Mouse (Mus musculus): ENCODE measurements around the gene Clec14a. TPM values are rescaled to one million over a fixed set of nuclear protein-coding genes. Genes with fewer than 3 reads are reported as not detected.
"Not testable (repeated sequence)": the region's sequence is repeated elsewhere in the genome, so short reads cannot be mapped to it uniquely, and the experiment has no call there.

The Clec14a gene
- 7.9 and 8.0 TPM in 2 replicates for polyA plus RNA-seq (2015; fragmentation: Nextera tagmentation; extraction: Ambion mirVana)

DNA sequence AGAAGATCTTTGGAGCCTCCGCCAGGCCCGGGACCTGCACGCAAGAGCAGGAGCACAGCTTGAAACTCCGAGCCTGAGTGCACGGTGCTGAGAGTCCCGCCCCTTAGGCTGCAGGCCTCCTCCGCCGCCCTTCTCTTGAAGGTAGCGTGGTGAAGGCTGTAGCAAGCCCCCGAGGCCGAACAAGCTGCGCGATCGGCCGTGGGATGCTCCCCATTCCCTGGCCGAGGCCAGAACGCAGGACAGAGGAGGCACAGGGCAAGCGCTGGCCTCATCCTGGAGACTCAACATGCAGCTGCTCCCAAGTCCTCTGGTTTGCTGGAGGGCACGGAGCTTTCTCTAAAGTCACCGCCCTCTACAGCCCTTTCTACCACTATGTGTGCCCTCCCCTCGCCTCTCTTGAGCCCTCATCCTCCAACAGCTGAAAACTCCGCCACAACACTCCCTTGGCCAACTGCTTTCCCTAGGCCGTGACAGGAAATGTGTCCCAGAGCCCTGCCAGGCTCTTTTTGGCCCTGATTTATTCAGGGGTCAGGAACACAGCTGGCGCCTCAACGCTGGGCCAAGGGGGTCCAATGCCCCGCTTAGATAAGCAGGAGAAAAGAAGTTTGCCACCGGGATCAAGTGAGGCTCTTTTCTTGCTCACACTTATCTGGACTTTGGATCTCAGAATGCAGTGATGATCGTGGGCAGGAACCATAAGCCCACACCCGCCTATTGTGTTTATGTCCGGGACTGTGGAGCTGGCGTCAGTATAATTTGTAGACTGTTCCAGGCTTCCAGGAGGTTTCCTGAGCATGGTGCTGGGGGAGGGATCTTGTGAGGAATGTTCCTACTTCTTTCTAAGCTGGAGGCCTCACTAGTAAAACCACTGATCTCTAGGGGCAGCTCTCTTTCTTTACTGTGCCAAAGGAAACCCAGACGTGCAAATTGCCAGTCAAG, at the start of gene Clec14a:
Gene Clec14a (minus strand): TSS at position 728 of the 939 bp plus-strand sequence.
- peak; percentile 89 for ATAC-seq
- 9% methylated on average over 32 of the region's 32 CpGs for WGBS
- no peaks in the 10 kb centered on the region for H3K36me3 ChIP-seq (ENCODE audit: control insufficient read depth, insufficient read depth, low read length)

DNA sequence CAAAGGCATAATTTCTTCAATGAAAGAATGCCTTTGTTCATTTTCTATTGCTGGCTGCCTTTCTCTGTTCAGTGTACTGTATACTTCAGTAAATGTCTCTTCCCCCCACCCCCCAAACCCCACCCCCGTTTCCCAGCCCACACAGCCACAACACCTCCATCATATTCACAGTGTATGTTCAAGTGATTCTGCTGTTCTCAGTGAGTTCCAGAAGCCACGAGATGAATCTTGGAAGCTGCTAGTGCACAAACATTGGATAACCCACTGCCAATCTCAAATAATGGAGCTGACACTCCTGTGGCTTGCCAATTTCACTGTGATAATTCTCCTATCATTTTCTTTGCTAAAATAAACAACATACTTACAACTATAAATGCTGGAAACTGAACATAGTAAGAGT, 38.7 kb upstream of the Clec14a start:
- Histone ChIP-seq H3K9me3 (ENCODE audit: control insufficient read depth, low read length) (no peaks in the 10 kb centered on the region), H3K27me3 (replicated peaks; ENCODE audit: control insufficient read depth, insufficient read depth, low read length) (no peaks in the 10 kb centered on the region), H3K9ac (ENCODE audit: low read depth, low read length) (no peak overlapping the region), H3K4me2 (ENCODE audit: low read depth, low read length) (no peak overlapping the region), H3K4me1 (ENCODE audit: control insufficient read depth, insufficient read depth, low read length) (no peaks in the 10 kb centered on the region), H3K4me3 (ENCODE audit: low read length) (no peak overlapping the region), H3K27ac (ENCODE audit: low read length) (no peak overlapping the region), H3K36me3 (ENCODE audit: control insufficient read depth, insufficient read depth, low read length) (no peaks in the 10 kb centered on the region)
- WGBS: 68% methylated on average over 2 of the region's 2 CpGs
- ATAC-seq: no peak

More for the DNA sequence above, at the start of gene Clec14a:
- Histone ChIP-seq H3K27me3 (replicated peaks; ENCODE audit: control insufficient read depth, insufficient read depth, low read length) (no peaks in the 10 kb centered on the region; the same call in 1 of the 2 replicates), H3K4me1 (ENCODE audit: control insufficient read depth, insufficient read depth, low read length) (peaks cover 16% of the 10 kb centered on the region), H3K4me3 (ENCODE audit: low read length) (peak within 1 kb of the TSS; percentile 51), H3K9ac (ENCODE audit: low read depth, low read length) (peak within 1 kb of the TSS; percentile 73), H3K27ac (ENCODE audit: low read length) (peak within 1 kb of the TSS; percentile 81), H3K4me2 (ENCODE audit: low read depth, low read length) (peak within 1 kb of the TSS; percentile 86), H3K9me3 (ENCODE audit: control insufficient read depth, low read length) (no peaks in the 10 kb centered on the region)

DNA sequence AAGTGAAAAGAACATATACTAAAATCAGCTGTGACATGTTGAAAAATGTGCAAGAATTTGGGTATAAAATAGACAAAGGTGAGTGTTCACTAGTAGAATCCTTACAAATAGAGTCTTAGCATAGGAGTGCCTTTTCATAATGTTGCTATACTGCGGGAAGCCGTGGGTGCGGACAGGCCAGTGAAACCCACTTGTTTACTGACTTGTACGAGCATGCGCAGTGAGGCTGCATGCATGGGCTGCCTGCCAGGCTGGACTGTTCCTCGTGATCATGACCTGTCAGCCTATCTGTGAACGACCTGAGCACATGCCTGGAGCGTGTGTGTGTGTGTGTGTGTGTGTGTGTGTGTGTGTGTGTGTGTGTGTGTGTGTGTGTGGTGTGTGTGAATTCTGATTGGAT, 37.3 kb upstream of the Clec14a start:
- WGBS: 67% methylated on average over 8 of the region's 8 CpGs
- not testable (repeated sequence) for H3K36me3 ChIP-seq (ENCODE audit: control insufficient read depth, insufficient read depth, low read length); H3K9me3 ChIP-seq (ENCODE audit: control insufficient read depth, low read length); ATAC-seq; H3K4me3 ChIP-seq (ENCODE audit: low read length); H3K4me2 ChIP-seq (ENCODE audit: low read depth, low read length); H3K9ac ChIP-seq (ENCODE audit: low read depth, low read length); H3K4me1 ChIP-seq (ENCODE audit: control insufficient read depth, insufficient read depth, low read length); H3K27me3 ChIP-seq (replicated peaks; ENCODE audit: control insufficient read depth, insufficient read depth, low read length); H3K27ac ChIP-seq (ENCODE audit: low read length)

DNA sequence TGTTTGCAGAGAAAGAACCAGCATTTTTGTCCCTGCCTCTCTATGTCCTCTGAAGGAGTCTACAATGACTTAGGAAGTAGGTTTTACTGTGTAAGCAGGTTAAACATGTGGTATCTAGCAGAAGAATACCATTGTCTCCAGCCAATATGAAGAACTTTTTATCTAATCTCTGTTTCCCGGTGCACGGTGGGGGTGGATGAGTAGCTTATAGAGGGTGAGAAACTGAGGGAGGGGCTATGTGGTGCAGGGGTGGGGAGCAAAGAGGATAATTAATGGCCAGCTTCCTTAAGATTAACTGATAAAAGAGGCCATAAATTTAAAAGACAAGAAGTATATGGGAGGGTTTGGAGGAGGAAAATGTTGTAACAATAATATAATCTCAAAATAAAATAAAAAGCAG, 36.5 kb upstream of the Clec14a start:
- no peaks in the 10 kb centered on the region for H3K9me3 ChIP-seq (ENCODE audit: control insufficient read depth, low read length)
- no peak overlapping the region for H3K4me2 ChIP-seq (ENCODE audit: low read depth, low read length)
- no peaks in the 10 kb centered on the region for H3K36me3 ChIP-seq (ENCODE audit: control insufficient read depth, insufficient read depth, low read length)
- WGBS: 37% methylated on average over 2 of the region's 2 CpGs
- no peaks in the 10 kb centered on the region for H3K27me3 ChIP-seq (replicated peaks; ENCODE audit: control insufficient read depth, insufficient read depth, low read length)
- no peak overlapping the region for H3K9ac ChIP-seq (ENCODE audit: low read depth, low read length)
- no peak overlapping the region for H3K4me3 ChIP-seq (ENCODE audit: low read length)
- no peak for ATAC-seq
- H3K27ac ChIP-seq (ENCODE audit: low read length): no peak overlapping the region
- H3K4me1 ChIP-seq (ENCODE audit: control insufficient read depth, insufficient read depth, low read length): no peaks in the 10 kb centered on the region

DNA sequence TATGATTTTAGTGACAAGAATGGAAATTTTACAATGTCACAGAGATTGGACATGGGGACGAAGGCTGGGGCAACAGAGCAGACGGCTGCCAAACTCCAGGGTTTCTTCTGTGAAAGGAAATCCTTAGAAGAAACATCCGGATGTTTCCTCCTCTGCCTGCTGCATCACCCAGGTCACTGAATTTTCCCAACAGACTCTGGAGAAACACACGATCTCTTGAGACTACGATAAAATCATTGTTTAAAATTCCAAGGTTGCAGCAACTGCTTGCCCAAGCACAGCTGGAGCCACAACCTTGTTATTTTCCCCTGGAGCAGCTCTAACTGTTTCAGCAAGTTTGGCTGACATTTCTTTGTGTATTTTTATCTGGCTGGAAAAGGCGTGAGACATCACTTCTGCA, 27.9 kb upstream of the Clec14a start:
- H3K9me3 ChIP-seq (ENCODE audit: control insufficient read depth, low read length): no peaks in the 10 kb centered on the region
- WGBS: 60% methylated on average over 6 of the region's 6 CpGs
- no peak for ATAC-seq

DNA sequence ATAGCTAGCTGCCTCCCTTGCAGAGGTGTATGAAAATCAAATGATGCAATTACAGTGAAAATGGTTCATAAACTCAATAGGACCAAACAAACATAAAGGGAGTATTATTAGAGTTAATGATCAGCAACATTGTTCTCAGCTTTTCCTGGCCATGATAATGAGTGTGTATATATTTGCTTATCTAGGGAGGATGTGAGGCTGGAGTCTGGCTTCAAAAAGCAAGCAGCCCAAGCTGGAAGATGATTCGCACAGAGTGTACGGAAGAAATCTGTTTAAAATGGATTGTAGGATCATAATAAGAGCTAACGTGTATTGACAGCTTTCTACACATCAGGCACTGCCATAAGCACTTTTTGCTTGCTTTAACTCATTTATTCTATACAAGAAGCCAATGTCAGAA, 16.8 kb upstream of the Clec14a start:
- Histone ChIP-seq H3K9me3 (ENCODE audit: control insufficient read depth, low read length) (no peaks in the 10 kb centered on the region), H3K27ac (ENCODE audit: low read length) (no peak overlapping the region), H3K9ac (ENCODE audit: low read depth, low read length) (no peak overlapping the region), H3K4me2 (ENCODE audit: low read depth, low read length) (no peak overlapping the region), H3K36me3 (ENCODE audit: control insufficient read depth, insufficient read depth, low read length) (no peaks in the 10 kb centered on the region), H3K4me1 (ENCODE audit: control insufficient read depth, insufficient read depth, low read length) (no peaks in the 10 kb centered on the region), H3K27me3 (replicated peaks; ENCODE audit: control insufficient read depth, insufficient read depth, low read length) (no peaks in the 10 kb centered on the region), H3K4me3 (ENCODE audit: low read length) (no peak overlapping the region)
- 77% methylated on average over 3 of the region's 3 CpGs for WGBS
- ATAC-seq: no peak

More for the DNA sequence above, 27.9 kb upstream of the Clec14a start:
- Histone ChIP-seq H3K4me1 (ENCODE audit: control insufficient read depth, insufficient read depth, low read length) (no peaks in the 10 kb centered on the region), H3K27ac (ENCODE audit: low read length) (0 out of 2 replicates have a peak overlapping the region, but pooled peaks have one; percentile 6), H3K9ac (ENCODE audit: low read depth, low read length) (no peak overlapping the region), H3K4me2 (ENCODE audit: low read depth, low read length) (no peak overlapping the region), H3K27me3 (replicated peaks; ENCODE audit: control insufficient read depth, insufficient read depth, low read length) (no peaks in the 10 kb centered on the region), H3K4me3 (ENCODE audit: low read length) (no peak overlapping the region), H3K36me3 (ENCODE audit: control insufficient read depth, insufficient read depth, low read length) (no peaks in the 10 kb centered on the region)

DNA sequence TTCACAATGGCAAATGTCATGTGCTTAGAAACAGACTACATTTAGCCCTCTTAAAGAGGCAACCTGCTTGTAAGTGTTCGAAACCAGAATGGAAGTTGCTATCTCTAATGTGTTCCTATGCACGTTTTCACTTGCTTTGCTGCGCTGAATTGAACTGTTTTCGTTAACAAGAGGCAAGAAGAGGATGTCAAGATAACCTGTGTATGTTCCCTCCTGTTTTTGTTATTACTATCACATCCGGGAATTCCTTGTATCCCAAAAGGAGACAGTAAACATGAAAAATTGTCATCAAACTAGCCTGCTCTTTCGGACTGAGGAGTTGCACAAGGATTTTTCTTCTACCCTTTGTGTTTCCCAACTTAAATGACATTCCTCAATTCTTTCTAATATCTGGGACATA, 1.4 kb upstream of the Clec14a start:
- Histone ChIP-seq H3K27me3 (replicated peaks; ENCODE audit: control insufficient read depth, insufficient read depth, low read length) (no peaks in the 10 kb centered on the region; the same call in 1 of the 2 replicates), H3K9me3 (ENCODE audit: control insufficient read depth, low read length) (no peaks in the 10 kb centered on the region), H3K27ac (ENCODE audit: low read length) (no peak overlapping the region), H3K4me1 (ENCODE audit: control insufficient read depth, insufficient read depth, low read length) (peaks cover 16% of the 10 kb centered on the region), H3K9ac (ENCODE audit: low read depth, low read length) (no peak overlapping the region), H3K36me3 (ENCODE audit: control insufficient read depth, insufficient read depth, low read length) (no peaks in the 10 kb centered on the region), H3K4me3 (ENCODE audit: low read length) (no peak overlapping the region), H3K4me2 (ENCODE audit: low read depth, low read length) (no peak overlapping the region)
- ATAC-seq: no peak
- 76% methylated on average over 6 of the region's 6 CpGs for WGBS

DNA sequence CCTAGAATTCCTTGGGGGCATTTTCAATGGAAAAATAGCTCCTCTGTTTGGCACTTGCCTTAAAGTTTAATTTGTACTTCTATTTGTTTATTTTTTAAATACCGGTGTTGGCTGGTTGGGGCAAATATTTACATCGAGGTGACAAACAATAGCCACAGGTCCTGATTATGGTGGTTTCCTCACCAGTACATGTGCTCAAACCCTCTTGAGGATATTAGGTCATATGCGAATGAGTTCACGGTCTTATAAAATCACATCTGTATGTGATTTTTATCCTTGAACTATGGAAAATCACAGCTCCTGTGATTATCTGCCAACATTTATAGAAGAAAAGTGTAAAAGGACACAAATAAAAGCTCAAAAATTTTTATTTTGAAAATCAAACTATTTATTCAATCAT, 415 bp upstream of the Clec14a start:
- Histone ChIP-seq H3K4me3 (ENCODE audit: low read length) (no peak overlapping the region), H3K4me1 (ENCODE audit: control insufficient read depth, insufficient read depth, low read length) (peaks cover 16% of the 10 kb centered on the region), H3K36me3 (ENCODE audit: control insufficient read depth, insufficient read depth, low read length) (no peaks in the 10 kb centered on the region), H3K9ac (ENCODE audit: low read depth, low read length) (no peak overlapping the region), H3K27ac (ENCODE audit: low read length) (peak overlapping the region; percentile 81; the same call in 1 of the 2 replicates), H3K4me2 (ENCODE audit: low read depth, low read length) (no peak overlapping the region), H3K9me3 (ENCODE audit: control insufficient read depth, low read length) (no peaks in the 10 kb centered on the region), H3K27me3 (replicated peaks; ENCODE audit: control insufficient read depth, insufficient read depth, low read length) (no peaks in the 10 kb centered on the region; the same call in 1 of the 2 replicates)
- no peak for ATAC-seq
- 66% methylated on average over 4 of the region's 4 CpGs for WGBS

DNA sequence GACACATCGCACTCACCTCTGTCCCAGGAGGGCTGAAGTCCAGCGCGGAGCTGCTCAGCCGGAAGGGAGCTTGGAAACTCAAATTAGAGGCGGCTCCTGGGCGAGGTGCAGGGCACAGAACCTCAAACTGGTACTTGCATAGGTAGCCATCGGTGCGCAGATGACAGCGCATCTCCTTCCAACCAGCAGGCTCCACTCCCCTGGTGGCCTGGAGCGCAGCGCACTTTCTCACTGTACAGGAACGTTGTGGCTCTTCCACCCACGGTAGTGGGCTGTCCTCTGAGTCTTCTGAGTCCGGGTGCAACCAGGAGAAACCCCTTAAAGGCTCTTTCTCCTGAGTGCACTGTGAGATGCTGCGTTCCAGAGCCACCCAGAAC, 916 bp downstream of the Clec14a start:
- 6% methylated on average over 15 of the region's 15 CpGs for WGBS
- peak; percentile 63 for ATAC-seq
- H3K4me2 ChIP-seq (ENCODE audit: low read depth, low read length): peak overlapping the region; percentile 86

More for the DNA sequence above, 916 bp downstream of the Clec14a start:
- peaks cover 16% of the 10 kb centered on the region for H3K4me1 ChIP-seq (ENCODE audit: control insufficient read depth, insufficient read depth, low read length)
- H3K9ac ChIP-seq (ENCODE audit: low read depth, low read length): peak overlapping the region; percentile 73
- peak overlapping the region; percentile 51 for H3K4me3 ChIP-seq (ENCODE audit: low read length)
- no peaks in the 10 kb centered on the region for H3K36me3 ChIP-seq (ENCODE audit: control insufficient read depth, insufficient read depth, low read length)
- H3K9me3 ChIP-seq (ENCODE audit: control insufficient read depth, low read length): no peaks in the 10 kb centered on the region
- peak overlapping the region; percentile 81 for H3K27ac ChIP-seq (ENCODE audit: low read length)
- H3K27me3 ChIP-seq (replicated peaks; ENCODE audit: control insufficient read depth, insufficient read depth, low read length): no peaks in the 10 kb centered on the region; the same call in 1 of the 2 replicates
